Mouse (Mus musculus) T-helper 17 cell (primary cell): ENCODE measurements around the gene Reg2.
"Not testable (repeated sequence)": the region's sequence is repeated elsewhere in the genome, so short reads cannot be mapped to it uniquely, and the experiment has no call there.

ENCODE experiments used
- in situ Hi-C, 2 experiments: fragments of 300-600 bp; cut with MboI, MseI; formaldehyde crosslinking; loops; 1 replicate in 1 of 2; 2 replicates in 1 of 2; pipeline ENCODE4 v1.15.1; 2025; ENCODE audit warnings: high pct_unique_total_duplicates in 2 of 2

The Reg2 gene

GRCm38 (mm10) chr6:78395323-78395722 lies at the start of gene Reg2:
Gene Reg2 (plus strand): TSS chr6:78395623.
- in situ Hi-C loops: not testable (repeated sequence)

GRCm38 (mm10) chr6:78361971-78362563 lies 33.4 kb upstream of the Reg2 start:
- in situ Hi-C loops: no loop called here

- in situ Hi-C loops: loop anchor here in 1 of 2 experiments (5.0 kb wide), 1 partner anchor 52 kb away; the partner anchor contains the start of gene Reg1
These were observed 25.1 kb upstream of the Reg2 start, which contains the start of gene Reg3b for GRCm38 (mm10) chr6:78370357-78370756. Gene Reg3b (plus strand): TSS chr6:78370657.

GRCm38 (mm10) chr6:78378765-78379164 lies 16.7 kb upstream of the Reg2 start, which contains the start of gene Reg3d:
Gene Reg3d (minus strand): TSS chr6:78378865.
- in situ Hi-C loops: no loop called here

- in situ Hi-C loops: no loop called here
These were observed 15.0 kb upstream of the Reg2 start, which contains the start of gene Reg3a for GRCm38 (mm10) chr6:78380409-78380808. Gene Reg3a (plus strand): TSS chr6:78380709.

- in situ Hi-C loops: no loop called here
These were observed 9.8 kb upstream of the Reg2 start for GRCm38 (mm10) chr6:78385609-78386008.

- in situ Hi-C loops: loop anchor here in 1 of 2 experiments (5.0 kb wide), 1 partner anchor 50 kb away; the partner anchor contains the start of gene Reg3b
These were observed 27.0 kb downstream of the Reg2 start, which contains the start of gene Reg1 for GRCm38 (mm10) chr6:78422411-78422810. Gene Reg1 (plus strand): TSS chr6:78422711.

- in situ Hi-C loops: no loop called here
These were observed 30.1 kb downstream of the Reg2 start for GRCm38 (mm10) chr6:78425497-78425896.

GRCm38 (mm10) chr6:78447202-78447601 lies 51.8 kb downstream of the Reg2 start:
- in situ Hi-C loops: no loop called here

- in situ Hi-C loops: no loop called here
These were observed 53.0 kb downstream of the Reg2 start for GRCm38 (mm10) chr6:78448409-78448808.

- in situ Hi-C loops: no loop called here
These were observed 57.4 kb downstream of the Reg2 start for GRCm38 (mm10) chr6:78452804-78453203.
